Mouse (Mus musculus) layer of hippocampus, postnatal 36 days (tissue): Measurements from ENCODE around the gene Nos3. TPM values are rescaled to one million over a fixed set of nuclear protein-coding genes. Genes with fewer than 3 reads are reported as not detected.

Experiments used
- DNase-seq, 2 experiments: peaks; one replicate each; pipeline ENCODE4 v3.0.0; 2022
- total RNA-seq, 2 experiments: library from RNA; stranded (reverse); gene quantifications; 2 replicates each; pipeline ENCODE4 v1.2.3; 2021

Nos3 gene
- total RNA-seq, 2 experiments from 2014 or later, result 6.1 to 6.4 TPM

- DNase-seq, result no peak
Observed at GRCm38 (mm10) chr5:24427981-24428402, 63.4 kb downstream of the Nos3 start.

- DNase-seq, result no peak
Observed at GRCm38 (mm10) chr5:24428596-24428995, 64.0 kb downstream of the Nos3 start.

- DNase-seq, result no peak
Observed at GRCm38 (mm10) chr5:24433993-24434392, 69.4 kb downstream of the Nos3 start.

Other genes starting within 250 kb of the Nos3 start
- 10 to 100 TPM in 1 of 2 experiments, 1 to 10 TPM in 1; 9.8 to 12.1 TPM for gene Nupl2, start 199.8 kb upstream of the Nos3 start, total RNA-seq
- gene Kcnh2, start 13.2 kb upstream of the Nos3 start, total RNA-seq, result 10 to 100 TPM; 21.3 to 23.7 TPM
- 1 to 10 TPM; 3.0 to 4.2 TPM for gene Atg9b, start 27.3 kb downstream of the Nos3 start, total RNA-seq
- gene Abcb8, start 28.9 kb downstream of the Nos3 start, total RNA-seq, result 10 to 100 TPM; 51.9 to 58.7 TPM
- under 1 TPM in 1 of 2 experiments, not detected in 1; 0.23 TPM for gene Asic3, start 48.6 kb downstream of the Nos3 start, total RNA-seq
- gene Cdk5, start 58.7 kb downstream of the Nos3 start, total RNA-seq, result 100 to 1,000 TPM; 122 TPM
- 10 to 100 TPM; 25.6 to 33.2 TPM for gene Slc4a2, start 59.0 kb downstream of the Nos3 start, total RNA-seq
- 100 to 1,000 TPM; 121 to 144 TPM for gene Fastk, start 80.5 kb downstream of the Nos3 start, total RNA-seq
- 10 to 100 TPM; 18.6 to 19.8 TPM for gene Tmub1, start 83.0 kb downstream of the Nos3 start, total RNA-seq
- gene Agap3, start 87.4 kb downstream of the Nos3 start, total RNA-seq, result 100 to 1,000 TPM; 635 to 641 TPM
- not detected for gene Gbx1, start 162.4 kb downstream of the Nos3 start, total RNA-seq
- gene Asb10, start 176.2 kb downstream of the Nos3 start, total RNA-seq, result under 1 TPM in 1 of 2 experiments, not detected in 1; 0.25 TPM
- gene 4931409K22Rik, start 192.0 kb downstream of the Nos3 start, total RNA-seq, result not detected
- 10 to 100 TPM; 74.5 to 77.3 TPM for gene Abcf2, start 212.7 kb downstream of the Nos3 start, total RNA-seq
- gene Chpf2, start 221.9 kb downstream of the Nos3 start, total RNA-seq, result 10 to 100 TPM; 58.0 to 61.2 TPM